Mouse (Mus musculus) hindbrain, embryonic 16.5 days (tissue): ENCODE results near the gene Pigf. TPM values are rescaled to one million over a fixed set of nuclear protein-coding genes. Genes with fewer than 3 reads are reported as not detected.

Experiments
- ATAC-seq: fragments of 200-750 bp; cut with Nextera tagmentation; 2 replicates; pipeline ENCODE4 v1.8.0; 2017; ENCODE audit warnings: moderate TSS enrichment, moderate library complexity
- H3K27ac ChIP-seq: fragments of 300-500 bp; sonication (generic); 2 replicates; pipeline ENCODE4 v1.5.1; 2014; ENCODE audit warnings: low read depth, mild to moderate bottlenecking, control low read depth, low read length, moderate library complexity
- H3K27me3 ChIP-seq: fragments of 300-500 bp; sonication (generic); replicated peaks from 2 replicates; pipeline ENCODE4 v1.6.1; 2014; ENCODE audit warnings: low read length; ENCODE audit not compliant: control insufficient read depth, insufficient read depth
- H3K36me3 ChIP-seq: fragments of 300-500 bp; sonication (generic); 2 replicates; pipeline ENCODE4 v1.6.1; 2014; ENCODE audit warnings: mild to moderate bottlenecking, low read length, moderate library complexity, mixed read lengths; ENCODE audit not compliant: control insufficient read depth, insufficient read depth
- H3K4me1 ChIP-seq: fragments of 300-500 bp; sonication (generic); 2 replicates; pipeline ENCODE4 v1.6.1; 2014; ENCODE audit warnings: low read depth, low read length; ENCODE audit not compliant: control insufficient read depth, insufficient read depth
- H3K4me2 ChIP-seq: fragments of 300-500 bp; sonication (generic); 2 replicates; pipeline ENCODE4 v1.6.1; 2014; ENCODE audit warnings: mild to moderate bottlenecking, low read length, control low read depth, moderate library complexity
- H3K4me3 ChIP-seq: fragments of 300-500 bp; sonication (generic); 2 replicates; pipeline ENCODE4 v1.5.1; 2014; ENCODE audit warnings: mild to moderate bottlenecking, low read length, control low read depth, moderate library complexity
- H3K9ac ChIP-seq: fragments of 300-500 bp; sonication (generic); 2 replicates; pipeline ENCODE4 v1.6.1; 2014; ENCODE audit warnings: low read depth, mild to moderate bottlenecking, control low read depth, low read length, moderate library complexity
- H3K9me3 ChIP-seq: fragments of 300-500 bp; sonication (generic); 2 replicates; pipeline ENCODE4 v1.6.1; 2014; ENCODE audit warnings: mild to moderate bottlenecking, low read length, moderate library complexity; ENCODE audit not compliant: control insufficient read depth
- WGBS: fragments of 180-500 bp; shearing (Covaris S2); extraction: QIAGEN DNeasy Blood & Tissue Kit; methylation state at CpG from one replicate; pipeline ENCODE4 v1.1.7; 2014; 5-methylcytosine and 5-hydroxymethylcytosine counted together
- polyA plus RNA-seq: library from polyadenylated mRNA; unstranded; fragments of >200 nt; fragmentation: Nextera tagmentation; extraction: Ambion mirVana; gene quantifications from 2 replicates; pipeline ENCODE4 v1.2.1, GENCODE M21; 2015

Pigf gene
- polyA plus RNA-seq, 1 experiment from 2014 or later, result 35.3 TPM

GRCm38 (mm10) chr17:86948801-86949200 is 76.4 kb downstream of the Pigf start:
- H3K27me3 ChIP-seq, result no peaks in the 10 kb centered on the region
- H3K4me3 ChIP-seq, result no peak overlapping the region
- H3K4me2 ChIP-seq, result no peak overlapping the region
- peak overlapping the region; percentile 72; the same call in 1 of the 2 replicates for H3K27ac ChIP-seq
- H3K4me1 ChIP-seq, result peaks cover 2% of the 10 kb centered on the region; the same call in 1 of the 2 replicates
- no peaks in the 10 kb centered on the region for H3K36me3 ChIP-seq
- no peak overlapping the region; the same call in 1 of the 2 replicates for H3K9ac ChIP-seq
- 75% methylated on average over 6 of the region's 6 CpGs for WGBS
- no peak for ATAC-seq
- H3K9me3 ChIP-seq, result no peaks in the 10 kb centered on the region

- Histone ChIP-seq H3K4me3 (no peak within 1 kb of the TSS), H3K9me3 (no peaks in the 10 kb centered on the region), H3K27ac (peak within 1 kb of the TSS; percentile 72), H3K27me3 (no peaks in the 10 kb centered on the region), H3K4me2 (peak within 1 kb of the TSS; percentile 16; the same call in 1 of the 2 replicates), H3K4me1 (peaks cover 2% of the 10 kb centered on the region; the same call in 1 of the 2 replicates), H3K9ac (no peak within 1 kb of the TSS; the same call in 1 of the 2 replicates), H3K36me3 (no peaks in the 10 kb centered on the region)
- peak; percentile 96 for ATAC-seq
- 58% methylated on average over 28 of the region's 28 CpGs for WGBS
Observed at GRCm38 (mm10) chr17:86947840-86948796, 77.1 kb downstream of the Pigf start, which contains the start of gene Atp6v1e2. Gene Atp6v1e2 (minus strand): TSS chr17:86947897.

Other genes with a start within 250 kb of the Pigf start
- gene Tmem247, start 108.1 kb downstream of the Pigf start, polyA plus RNA-seq, result not detected in 2 replicates
- 0.11 and 0.24 TPM in 2 replicates for gene Atp6v1e2, start 77.5 kb downstream of the Pigf start, polyA plus RNA-seq
- gene Rhoq, start 62.3 kb downstream of the Pigf start, polyA plus RNA-seq, result 7.4 and 7.8 TPM in 2 replicates
- gene Cript, start 144 bp upstream of the Pigf start, polyA plus RNA-seq, result 182 and 203 TPM in 2 replicates
- 13.1 and 13.2 TPM in 2 replicates for gene Socs5, start 82.3 kb upstream of the Pigf start, polyA plus RNA-seq
- gene Mcfd2, start 240.5 kb upstream of the Pigf start, polyA plus RNA-seq, result 48.1 and 49.0 TPM in 2 replicates